Mouse (Mus musculus): ENCODE data around the gene Lsm4.

The Lsm4 gene

DNA sequence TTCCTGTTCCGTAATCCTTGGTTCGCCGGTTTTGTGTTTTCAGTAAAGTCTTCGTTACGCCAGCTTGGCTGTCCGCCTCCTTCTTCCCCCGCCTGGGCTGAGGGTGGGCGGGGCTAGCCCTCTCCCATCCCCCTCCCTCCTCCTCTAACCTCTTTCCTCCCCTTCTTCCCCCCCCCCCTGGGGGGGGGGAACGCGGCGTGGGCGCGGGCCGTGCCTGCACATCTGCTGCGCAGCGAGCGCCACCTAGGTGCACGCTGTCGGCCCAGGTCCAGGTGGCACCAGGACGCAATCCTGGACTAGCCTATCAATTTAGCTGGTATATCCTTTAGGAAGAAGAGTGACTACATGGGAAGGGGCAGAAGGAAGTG is 27.5 kb downstream of the Lsm4 start:
- DNase-seq (ENCODE audit: low spot score) = peak; percentile 90

DNA sequence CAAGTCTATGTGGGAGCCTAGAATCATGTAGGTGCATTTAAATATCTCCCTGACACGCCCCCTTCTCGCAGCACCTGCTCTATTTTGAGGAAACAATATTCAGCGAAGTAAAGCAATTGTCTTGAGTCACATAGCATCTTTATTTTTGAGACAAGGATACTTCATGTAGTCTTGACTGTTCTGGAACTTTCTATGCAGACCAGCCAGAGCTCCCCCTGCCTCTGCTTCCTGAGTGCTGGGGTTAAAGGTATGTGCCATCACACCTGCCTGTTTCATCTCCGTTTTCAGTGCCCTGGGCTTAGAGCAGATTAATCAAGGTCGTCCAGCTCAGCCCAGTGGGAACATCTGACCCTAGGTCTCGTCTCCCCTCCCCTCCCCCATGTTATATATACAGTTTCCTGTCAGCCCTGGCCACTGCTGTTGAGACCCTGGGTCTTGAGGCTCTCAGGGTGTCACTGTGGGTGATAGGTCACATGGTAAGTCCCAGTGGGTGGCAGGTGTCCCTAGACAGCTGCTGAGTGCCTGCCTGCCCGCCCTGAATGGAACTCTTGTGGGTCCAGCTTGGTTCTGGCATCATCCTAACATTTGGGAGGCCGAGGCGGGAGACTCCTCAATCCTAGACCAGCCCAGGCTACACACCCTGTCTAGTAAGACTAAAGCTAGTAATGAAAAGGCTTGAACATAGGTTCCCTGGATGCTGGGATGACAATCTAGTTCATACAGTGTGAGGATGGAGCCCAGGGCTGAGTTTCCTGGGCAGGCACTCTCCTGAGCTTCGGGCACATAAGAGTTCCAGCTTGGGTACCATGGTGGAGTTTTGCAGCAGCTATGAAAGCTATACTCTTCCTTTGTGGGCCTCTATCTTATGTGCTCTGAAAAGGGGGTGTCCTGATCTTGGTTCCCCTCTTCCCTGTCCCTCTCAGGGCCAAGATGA is 28.3 kb downstream of the Lsm4 start:
- DNase-seq (ENCODE audit: low spot score) = peak; percentile 45

DNA sequence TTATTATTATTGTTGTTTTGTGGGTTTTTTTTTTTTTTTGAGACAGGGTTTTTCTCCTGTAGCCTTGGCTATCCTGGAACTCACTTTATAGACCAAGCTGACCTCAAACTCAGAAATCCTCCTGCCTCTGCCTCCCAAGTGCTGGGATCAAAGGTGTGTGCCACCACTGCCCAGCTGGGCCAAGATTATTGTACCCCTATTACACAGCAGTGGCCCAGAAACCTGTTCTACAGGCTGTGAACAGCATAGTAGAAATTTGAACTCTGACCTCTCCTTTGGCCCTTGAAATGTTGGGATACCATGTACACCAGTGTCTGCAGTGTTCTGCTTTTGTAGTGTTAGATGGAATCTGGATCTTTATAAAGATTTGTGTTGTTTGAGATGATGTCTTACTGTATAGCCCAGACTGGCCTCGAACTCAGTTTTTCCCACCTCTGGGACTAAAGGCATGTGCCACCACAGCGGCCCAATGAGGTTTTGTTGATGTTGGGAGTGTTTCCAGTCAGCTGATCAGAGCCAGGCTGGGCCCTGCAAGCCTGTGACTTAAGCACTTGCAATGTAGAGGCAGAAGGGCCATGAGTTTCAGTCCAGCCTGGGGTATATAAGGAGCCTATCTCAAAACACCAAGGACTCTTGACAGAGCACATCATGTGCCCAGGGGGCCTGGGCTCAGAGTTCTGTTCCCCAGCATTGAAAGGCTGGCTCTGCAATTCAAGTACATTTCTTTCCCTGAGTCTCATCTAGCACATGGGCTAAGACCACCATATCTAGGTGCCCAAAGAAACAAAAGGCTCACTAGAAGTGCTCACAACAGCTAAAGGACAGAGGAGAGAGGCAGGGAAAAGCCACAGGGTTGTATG is 29.2 kb downstream of the Lsm4 start:
- no peak for DNase-seq (ENCODE audit: low spot score)

DNA sequence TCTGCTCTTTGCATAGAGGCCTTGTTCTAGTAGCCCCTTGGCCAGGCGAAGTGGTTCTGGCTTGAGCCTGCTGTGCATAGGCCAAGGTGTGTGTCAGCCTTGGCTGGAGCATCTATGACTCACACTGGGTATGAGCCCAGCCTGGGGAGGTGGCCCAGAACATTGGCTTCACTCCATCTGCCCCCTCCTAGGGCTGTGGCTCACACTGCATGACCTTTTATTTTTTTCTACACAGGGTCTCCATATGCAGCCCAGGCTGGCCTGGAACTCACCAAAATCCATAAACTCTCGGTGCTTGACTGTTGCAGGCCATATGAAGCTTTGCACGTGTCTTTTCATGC is 29.8 kb downstream of the Lsm4 start:
- no peak for DNase-seq (ENCODE audit: low spot score)

DNA sequence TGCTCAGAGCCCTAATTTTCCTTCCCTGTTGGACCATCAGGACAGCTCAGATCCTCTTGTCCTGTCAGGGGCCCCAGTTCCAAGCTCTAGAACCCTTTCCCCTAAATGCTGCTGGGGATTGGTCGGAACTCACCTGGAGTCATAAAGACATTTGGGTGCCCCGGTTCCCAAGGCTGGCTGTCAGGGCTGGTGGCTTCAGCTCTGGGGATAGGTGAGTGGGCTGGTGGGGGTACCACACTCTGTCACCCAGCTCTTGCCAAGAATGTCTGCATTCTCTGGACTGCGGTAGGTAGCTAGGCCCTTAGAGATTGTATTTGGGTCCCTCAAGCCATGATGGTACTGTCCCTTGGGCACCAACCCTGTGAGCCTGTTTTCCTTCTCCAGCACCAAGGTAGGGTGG is 30.2 kb downstream of the Lsm4 start, which contains the start of gene Iqcn:
TSS of gene Iqcn (plus strand) at position 171 of the 400 bp plus-strand sequence.
- no peak for DNase-seq (ENCODE audit: low spot score)

DNA sequence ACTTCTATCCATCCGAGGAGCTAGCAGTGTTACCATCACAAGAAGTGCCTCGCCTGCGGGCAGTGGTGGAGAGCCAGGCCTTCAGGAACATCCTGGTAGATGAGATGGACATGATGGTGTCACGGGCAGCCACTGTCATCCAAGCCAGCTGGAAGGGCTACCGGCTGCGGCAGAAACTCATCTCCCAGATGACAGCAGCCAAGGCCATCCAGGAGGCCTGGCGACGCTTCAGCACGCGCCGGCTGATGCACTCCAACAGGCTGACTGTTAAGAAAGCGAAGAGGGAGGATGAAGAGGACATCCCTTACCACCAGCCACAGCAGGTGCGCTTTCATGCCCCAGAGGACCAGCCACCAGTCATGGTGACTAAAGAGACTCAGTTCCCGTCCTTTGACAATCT is 35.2 kb downstream of the Lsm4 start:
- no peak for DNase-seq (ENCODE audit: low spot score)

DNA sequence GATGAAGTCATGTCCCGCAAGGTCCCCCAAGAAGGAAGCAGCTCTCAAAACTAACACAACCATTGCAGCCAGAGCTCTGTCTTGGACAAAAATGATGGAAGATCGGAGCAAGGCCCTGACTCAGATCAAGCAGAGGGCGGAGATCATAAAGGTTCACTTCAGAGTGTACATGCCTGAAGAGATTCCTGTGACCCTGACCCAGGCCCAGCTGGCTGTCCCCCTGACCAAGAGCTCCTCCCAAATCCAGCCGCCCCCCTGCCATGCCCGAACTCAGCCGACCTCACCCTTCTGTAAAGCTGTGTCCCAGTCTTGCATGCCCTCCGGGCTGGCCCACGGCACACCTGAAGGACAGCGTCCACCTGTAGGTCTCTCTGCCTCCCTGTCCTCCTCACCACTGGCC is 36.7 kb downstream of the Lsm4 start:
- DNase-seq (ENCODE audit: low spot score) = no peak

DNA sequence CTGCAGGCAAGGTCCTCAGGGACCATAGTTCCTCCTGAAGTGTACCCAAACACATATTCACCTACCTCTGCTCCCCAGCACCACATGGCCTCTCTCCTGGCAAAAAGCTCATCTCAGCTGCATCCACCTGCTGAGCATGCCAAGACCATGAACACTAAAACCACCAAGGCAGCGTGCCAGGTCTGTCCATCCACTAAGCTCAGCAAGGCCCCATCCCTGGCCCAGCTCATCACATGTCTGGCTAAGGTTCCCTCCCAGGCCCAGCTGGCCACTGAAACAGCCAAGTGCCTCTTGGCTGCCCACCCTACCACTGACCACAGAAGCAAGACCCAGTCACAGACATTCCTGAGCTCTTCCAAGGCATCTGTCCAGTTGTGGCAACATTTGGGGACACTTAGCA is 37.2 kb downstream of the Lsm4 start:
- no peak for DNase-seq (ENCODE audit: low spot score)

DNA sequence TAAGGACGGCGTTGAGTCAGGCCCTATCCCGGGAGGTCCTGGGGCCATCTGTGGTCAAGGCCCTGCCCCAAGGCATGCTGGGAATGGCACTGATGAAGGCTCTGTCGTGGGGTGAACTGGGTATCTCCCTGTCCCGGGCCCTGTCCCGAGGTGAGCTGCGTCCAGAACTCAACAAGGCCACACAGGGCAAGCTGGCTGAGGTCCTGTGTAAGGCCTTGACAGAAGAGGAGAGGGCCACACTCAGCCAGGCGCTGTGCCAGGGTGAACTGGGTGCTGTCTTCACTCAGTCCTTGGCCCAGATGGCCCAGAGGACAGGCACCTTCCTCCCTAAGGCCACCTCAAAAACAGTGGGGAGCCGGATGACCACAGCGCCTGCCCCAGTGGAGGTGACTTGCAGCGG is 38.0 kb downstream of the Lsm4 start:
- no peak for DNase-seq (ENCODE audit: low spot score)

DNA sequence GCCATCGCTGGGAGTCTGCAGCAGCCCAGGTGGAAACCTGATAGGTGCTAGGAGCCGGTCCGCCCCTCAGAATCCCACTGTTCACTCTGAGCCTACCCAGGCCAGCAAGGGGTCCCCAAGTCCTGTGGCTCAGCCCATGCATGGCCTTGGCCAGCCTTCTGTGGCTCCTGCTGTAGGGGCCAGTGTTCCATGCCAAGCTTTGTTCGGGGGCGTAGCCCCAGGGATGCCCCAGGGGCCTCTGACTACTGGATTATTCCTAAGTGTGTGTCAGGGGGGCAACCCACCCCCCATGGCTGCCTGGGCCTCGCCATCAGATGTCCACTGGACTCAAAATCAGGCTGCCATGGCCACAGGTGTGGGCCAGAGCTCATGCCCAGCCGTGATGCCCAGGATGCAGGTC is 40.9 kb downstream of the Lsm4 start:
- DNase-seq (ENCODE audit: low spot score) = no peak

DNA sequence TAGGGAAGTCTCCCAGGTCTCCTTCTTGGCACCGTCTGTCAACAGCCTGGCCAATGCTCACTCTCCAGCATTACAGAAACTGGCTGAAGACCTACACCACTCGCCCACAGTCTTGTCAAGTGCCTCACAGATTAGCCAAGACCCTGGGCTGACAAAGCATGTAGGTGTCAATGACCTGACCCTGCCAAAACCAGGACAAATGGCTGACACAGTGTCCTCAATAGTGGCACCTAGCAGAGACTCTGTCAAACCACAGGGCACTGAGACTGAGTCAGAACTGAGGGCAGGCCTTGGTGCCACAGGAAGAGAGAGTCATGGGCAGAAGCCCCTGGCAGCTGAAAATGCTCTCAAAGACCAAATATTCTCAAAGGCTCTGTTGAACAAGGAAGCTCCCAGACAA is 42.0 kb downstream of the Lsm4 start:
- no peak for DNase-seq (ENCODE audit: low spot score)

DNA sequence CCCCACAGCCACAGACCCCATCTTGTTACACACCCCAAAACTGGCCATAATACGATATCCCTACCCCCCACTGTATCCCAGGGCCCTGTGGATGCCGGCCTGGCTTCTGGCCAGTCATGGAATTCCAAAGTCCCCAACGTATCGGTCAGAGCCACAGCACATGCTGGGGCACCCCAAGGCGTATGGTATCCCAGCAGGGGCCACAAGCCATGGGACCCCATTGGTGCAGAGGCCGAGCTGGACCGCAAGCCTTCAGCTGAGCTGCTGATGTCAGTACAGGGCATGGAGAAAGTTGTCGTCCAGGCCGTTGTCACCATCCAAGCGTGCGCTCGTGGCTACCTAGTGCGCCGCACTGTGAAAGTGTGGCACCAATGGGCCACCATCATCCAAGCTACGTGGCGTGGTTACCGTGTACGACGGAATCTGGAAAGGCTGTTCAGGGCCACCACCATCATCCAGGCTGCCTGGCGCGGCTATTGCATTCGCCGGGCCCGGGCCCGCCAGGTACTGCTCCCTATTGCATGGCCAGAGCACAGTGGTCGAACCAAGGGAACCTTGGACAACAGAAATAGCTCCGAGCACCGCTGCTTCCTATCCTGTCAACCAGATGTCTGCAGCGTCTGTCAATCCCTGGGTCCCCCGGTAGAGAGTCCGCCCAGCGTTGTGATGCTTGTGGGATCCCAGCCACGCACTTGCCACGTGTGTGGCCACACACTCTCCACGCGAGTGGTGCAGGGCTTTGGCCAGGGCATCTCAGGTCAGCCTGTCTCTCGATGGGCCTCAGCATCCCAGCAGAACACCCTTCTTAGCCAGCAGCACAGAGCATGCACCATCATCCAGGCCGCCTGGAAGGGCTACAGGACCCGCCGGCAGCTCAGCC is 43.7 kb downstream of the Lsm4 start:
- DNase-seq (ENCODE audit: low spot score) = no peak

DNA sequence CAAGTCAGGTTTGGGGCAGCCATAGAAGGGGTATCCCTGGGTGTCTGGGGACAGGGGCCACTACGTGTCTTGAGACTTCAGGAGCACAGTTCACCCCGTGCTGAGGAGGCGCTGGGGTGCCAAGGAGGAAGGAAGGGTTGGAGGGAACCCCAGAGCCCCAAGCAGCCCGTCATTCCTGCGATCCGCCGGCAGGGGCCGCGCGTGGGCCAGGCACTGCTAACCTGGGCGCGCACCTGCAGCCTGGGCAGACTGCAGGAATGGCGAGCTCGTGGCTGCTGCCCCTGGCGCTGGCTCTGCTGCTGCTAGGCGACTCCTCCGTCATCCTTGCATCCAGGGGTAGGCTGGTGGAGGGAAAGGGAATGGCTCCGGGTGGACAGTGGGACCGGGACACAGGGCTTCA is 45.2 kb downstream of the Lsm4 start, which contains the start of gene Gm3336:
TSS of gene Gm3336 (plus strand) at position 247 of the 400 bp plus-strand sequence.
- DNase-seq (ENCODE audit: low spot score) = peak; percentile 77

DNA sequence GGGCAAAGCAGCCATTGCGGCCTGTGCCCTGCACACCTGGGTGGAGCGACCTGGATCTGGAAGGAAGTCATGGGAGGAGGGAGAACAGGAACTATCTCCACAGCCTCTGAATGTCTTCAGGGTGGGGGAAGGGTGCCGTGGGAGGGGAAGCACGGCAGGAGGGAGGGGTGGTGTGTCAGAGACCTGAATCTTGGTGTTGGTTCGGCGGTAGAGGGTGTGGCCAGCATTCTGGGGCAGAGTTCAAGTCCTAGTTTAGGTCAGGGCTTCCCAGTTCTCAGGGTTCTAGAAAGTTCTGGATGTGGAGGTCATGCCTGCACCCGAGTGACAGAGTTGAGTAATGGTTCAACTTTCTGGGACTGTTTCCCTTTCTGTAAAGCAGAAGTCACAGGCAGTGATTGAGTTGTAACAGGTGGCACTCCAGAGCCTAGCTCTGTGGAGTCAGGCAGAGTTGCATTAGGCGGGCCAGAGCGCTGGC is 46.8 kb downstream of the Lsm4 start:
- no peak for DNase-seq (ENCODE audit: low spot score)

DNA sequence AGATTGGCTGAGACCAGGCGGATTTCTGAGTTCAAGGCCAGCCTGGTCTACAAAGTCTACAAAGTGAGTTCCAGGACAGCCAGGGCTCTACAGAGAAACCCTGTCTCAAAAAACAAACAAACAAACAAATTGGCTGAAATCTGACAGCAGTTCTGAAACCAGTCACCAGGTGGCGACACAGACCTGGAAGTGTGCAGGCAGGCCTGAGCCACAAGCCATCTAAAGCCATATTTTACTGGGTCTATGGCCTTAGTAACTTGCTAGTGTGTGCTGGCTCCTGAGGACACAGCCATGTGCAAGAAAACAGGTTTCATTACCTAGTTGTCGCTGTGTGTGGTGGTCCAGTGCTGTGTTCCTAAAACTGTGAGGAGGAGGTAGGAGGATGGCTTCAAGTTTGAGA is 47.7 kb downstream of the Lsm4 start:
- DNase-seq (ENCODE audit: low spot score) = peak; percentile 94

DNA sequence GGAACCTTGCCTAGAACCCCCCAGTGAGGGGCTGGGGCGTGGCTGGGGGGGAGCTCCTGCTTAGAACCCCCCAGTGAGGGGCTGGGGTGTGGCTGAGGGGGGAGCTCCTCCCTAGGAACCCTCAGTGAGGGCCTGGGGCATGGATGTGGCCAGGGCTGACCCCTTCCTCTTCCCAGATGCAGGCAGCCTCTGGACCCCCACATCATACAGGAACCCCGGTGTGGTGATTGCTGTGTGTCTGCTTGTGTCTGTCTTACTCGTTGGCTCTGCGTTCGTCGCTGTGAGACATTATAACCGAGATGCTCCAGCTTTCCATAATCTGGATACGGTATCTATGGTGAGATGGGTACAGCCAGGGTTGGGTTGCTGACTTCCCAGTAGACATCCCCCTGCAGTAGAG is 48.6 kb downstream of the Lsm4 start:
- DNase-seq (ENCODE audit: low spot score) = no peak

DNA sequence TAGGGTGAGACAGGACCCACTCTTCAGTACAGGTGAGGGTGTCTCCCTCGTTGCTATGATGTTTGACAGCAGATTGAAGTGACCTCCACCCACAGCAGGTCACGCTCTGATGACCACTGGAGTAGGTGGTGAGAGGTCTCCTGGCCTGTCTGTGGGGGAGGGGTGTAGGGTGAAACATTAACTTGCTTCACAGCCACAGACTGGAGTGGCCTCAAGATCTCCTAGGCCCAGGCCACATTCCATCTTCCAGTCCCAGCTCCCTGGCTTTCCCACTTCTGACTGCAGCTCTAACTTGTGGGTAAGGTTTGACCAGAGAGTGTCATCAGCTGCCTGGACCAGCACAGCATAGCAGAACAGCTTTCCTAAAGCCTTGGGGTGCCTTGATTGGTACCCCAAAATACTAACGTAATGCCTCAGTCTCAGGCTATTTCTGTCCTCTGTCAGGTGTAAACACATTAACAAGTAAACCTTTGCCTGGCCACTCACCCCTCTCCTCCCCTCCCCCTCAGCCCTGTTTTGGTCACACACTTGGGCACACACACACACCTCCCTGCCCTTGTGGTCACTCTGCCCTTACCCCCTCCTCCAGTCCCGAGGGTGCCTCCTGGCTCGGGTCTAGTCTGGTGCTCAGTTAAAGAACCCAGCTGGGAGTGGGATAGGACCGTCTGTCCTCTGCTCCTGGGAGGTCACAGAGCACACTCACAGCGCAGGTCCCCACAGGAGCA is 50.6 kb downstream of the Lsm4 start, which contains the start of gene Pde4c:
TSS of gene Pde4c (plus strand) at position 235 of the 725 bp plus-strand sequence.
- DNase-seq (ENCODE audit: low spot score) = no peak

DNA sequence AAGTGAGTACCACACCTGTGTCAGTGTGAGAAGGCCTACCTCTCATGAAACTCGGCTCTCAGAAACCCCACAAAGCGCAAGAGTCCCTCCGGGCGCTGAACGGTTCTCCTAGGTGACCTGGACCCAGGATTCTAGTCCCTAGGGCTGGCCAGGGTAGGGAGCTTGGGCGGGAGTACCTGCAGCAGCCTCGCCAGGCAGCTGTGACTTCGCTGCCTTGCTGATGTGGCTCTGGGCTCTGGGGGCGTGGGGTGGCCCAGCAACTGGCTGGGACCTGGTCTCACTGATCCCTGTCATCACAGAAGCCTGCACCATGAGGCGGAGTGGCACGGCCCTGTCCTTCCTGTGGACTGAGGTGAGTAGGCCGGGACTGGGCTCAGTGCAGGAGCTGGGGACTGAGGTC is 51.2 kb downstream of the Lsm4 start:
- no peak for DNase-seq (ENCODE audit: low spot score)

DNA sequence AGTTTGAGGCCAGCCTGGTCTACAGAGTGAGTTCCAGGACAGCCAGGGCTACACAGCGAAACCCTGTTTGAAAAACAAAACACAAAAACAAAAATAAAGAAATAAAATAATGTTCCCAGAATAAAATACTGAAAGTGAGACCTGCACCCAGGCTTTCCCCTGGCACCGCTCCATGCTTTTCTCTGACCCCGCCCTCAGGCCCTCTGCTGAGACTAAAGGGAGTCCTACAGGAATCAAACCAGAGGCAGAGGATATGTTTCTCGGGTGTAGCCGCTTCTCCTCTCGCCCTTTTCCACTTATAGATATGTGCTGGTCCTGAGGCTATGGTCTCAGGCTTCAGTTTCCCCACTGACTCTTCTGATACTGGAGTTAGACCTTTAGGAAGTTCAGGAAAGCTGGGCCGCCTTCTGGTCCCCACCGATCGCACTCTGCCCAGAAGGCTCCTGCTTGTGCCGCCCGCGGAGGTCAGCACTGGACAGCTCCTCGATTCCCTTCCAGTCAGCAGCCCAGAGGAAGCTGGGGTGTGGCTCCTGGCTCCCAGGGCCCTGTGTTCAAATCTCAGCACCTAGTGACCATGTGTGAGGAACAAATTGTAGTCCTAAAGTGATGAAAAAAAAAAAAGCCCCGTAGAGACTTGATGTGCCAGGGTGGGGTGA is 52.9 kb downstream of the Lsm4 start:
- DNase-seq (ENCODE audit: low spot score) = no peak

DNA sequence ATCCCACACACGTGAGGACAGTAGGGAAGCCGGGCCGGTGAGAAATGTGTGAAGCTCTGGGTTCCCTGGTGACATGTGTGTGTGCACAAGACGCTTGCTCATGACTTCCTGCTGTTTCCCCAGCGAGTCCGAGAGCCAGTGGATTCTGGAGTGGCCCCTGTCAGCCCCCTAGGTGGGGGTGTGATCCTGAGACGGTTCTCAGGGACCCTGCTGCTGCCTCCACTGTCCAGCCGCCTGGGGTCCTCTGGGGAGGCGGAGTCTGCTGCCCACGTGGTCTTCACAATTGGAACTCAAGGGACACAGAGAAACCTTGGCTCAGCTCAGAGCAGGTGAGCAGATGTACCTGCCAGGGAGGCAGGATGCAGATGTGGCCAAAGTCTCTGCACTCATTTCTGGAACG is 53.7 kb downstream of the Lsm4 start:
- no peak for DNase-seq (ENCODE audit: low spot score)
